Mouse (Mus musculus): Measurements from ENCODE around the gene 2210010C04Rik. TPM values are rescaled to one million over a fixed set of nuclear protein-coding genes. Genes with fewer than 3 reads are reported as not detected.

The 2210010C04Rik gene
- polyA plus RNA-seq, 1 experiment from 2014 or later = not detected

Other genes with a start within 250 kb of the 2210010C04Rik start
- not detected in 2 replicates for gene Moxd2, start 148.0 kb downstream of the 2210010C04Rik start, polyA plus RNA-seq (2014; fragmentation: Nextera tagmentation; extraction: Ambion mirVana)
- gene Prss58, start 135.1 kb downstream of the 2210010C04Rik start, polyA plus RNA-seq (2014; fragmentation: Nextera tagmentation; extraction: Ambion mirVana) = not detected in 2 replicates
- gene 1700074P13Rik, start 95.0 kb downstream of the 2210010C04Rik start, polyA plus RNA-seq (2014; fragmentation: Nextera tagmentation; extraction: Ambion mirVana) = not detected in 2 replicates
- not detected in 2 replicates for gene Gm4744, start 83.6 kb downstream of the 2210010C04Rik start, polyA plus RNA-seq (2014; fragmentation: Nextera tagmentation; extraction: Ambion mirVana)
- not detected in 2 replicates for gene 1810009J06Rik, start 70.8 kb downstream of the 2210010C04Rik start, polyA plus RNA-seq (2014; fragmentation: Nextera tagmentation; extraction: Ambion mirVana)
- gene Gm2663, start 36.0 kb downstream of the 2210010C04Rik start, polyA plus RNA-seq (2014; fragmentation: Nextera tagmentation; extraction: Ambion mirVana) = not detected in 2 replicates